Mouse (Mus musculus): ENCODE measurements at regions not wholly inside any gene's neighbourhood (a gene's known extent, or its start where the extent isn't known, plus 50 kb on each side); places are given as distances from the start of the nearest gene placed in this dataset.

DNA sequence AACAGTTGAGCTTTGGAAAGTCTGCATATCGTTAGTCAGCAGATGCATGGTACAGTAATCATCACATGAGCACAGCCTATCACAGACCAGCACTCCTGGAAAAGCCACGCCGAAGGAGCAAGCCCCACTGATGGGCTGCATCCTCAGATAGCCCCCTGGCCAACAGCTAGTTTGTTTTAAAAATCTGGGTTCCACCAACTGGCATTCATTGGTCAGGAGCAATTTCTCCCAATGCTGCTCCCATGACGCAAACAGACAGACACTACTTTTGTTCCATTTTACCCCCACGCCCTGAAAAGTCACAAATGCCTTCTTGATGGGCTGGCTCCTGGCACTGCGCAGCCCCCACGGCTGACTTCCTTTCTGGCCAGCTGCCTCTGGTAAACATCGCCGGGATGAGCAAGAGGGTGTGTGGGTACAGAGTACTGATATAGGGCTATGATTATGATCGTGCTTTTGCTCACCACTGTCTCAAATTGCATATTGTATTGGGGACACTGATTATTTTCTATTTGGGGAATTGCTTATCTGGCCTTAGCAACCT, 95.0 kb upstream of the Egflam start:
- H3K4me1 ChIP-seq (ENCODE audit: control insufficient read depth, insufficient read depth, low read length): no peaks in the 10 kb centered on the region
- H3K27me3 ChIP-seq (ENCODE audit: control insufficient read depth, insufficient read depth, low read length): no peaks in the 10 kb centered on the region
- no peak overlapping the region for H3K9ac ChIP-seq (replicated peaks; ENCODE audit: low read length)
- 81% methylated on average over 10 of the region's 10 CpGs for WGBS
- H3K4me2 ChIP-seq (ENCODE audit: low read depth, low read length): no peak overlapping the region
- no peaks in the 10 kb centered on the region for H3K9me3 ChIP-seq (replicated peaks; ENCODE audit: control insufficient read depth, low read length)
- no peaks in the 10 kb centered on the region for H3K36me3 ChIP-seq (replicated peaks; ENCODE audit: control insufficient read depth, insufficient read depth, low read depth, low read length)
- H3K27ac ChIP-seq (replicated peaks; ENCODE audit: low read depth, low read length): no peak overlapping the region
- H3K4me3 ChIP-seq (ENCODE audit: low read depth, low read length): no peak overlapping the region
- ATAC-seq (replicated peaks; ENCODE audit: insufficient number of reproducible peaks, low FRiP score, low TSS enrichment, low read depth) (no peak), DNase-seq (ENCODE audit: low spot score) (no peak)

DNA sequence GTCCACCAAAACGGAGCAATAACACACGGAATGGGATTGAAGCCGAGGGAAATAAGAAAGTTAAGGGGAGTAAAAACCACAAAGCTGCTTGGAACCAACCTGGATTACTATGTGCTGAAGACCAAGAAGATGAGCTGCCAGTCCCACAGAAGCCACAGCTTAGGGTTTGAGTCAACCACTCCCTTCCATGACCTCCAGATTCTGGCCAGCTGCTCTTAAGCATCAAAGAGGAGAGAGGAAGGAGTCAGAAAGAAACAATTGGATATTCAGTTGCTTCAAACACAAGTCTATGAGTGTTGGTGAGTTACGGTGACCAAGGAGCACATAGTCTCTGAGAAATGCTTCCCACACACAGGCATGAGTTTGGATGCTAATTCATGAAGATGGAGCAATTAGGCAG, 99.7 kb upstream of the Egflam start:
- Histone ChIP-seq H3K9me3 (replicated peaks; ENCODE audit: control insufficient read depth, low read length) (no peaks in the 10 kb centered on the region), H3K4me3 (ENCODE audit: low read depth, low read length) (no peak overlapping the region), H3K4me1 (ENCODE audit: control insufficient read depth, insufficient read depth, low read length) (no peaks in the 10 kb centered on the region), H3K4me2 (ENCODE audit: low read depth, low read length) (no peak overlapping the region), H3K9ac (replicated peaks; ENCODE audit: low read length) (no peak overlapping the region), H3K36me3 (replicated peaks; ENCODE audit: control insufficient read depth, insufficient read depth, low read depth, low read length) (no peaks in the 10 kb centered on the region), H3K27me3 (ENCODE audit: control insufficient read depth, insufficient read depth, low read length) (no peaks in the 10 kb centered on the region), H3K27ac (replicated peaks; ENCODE audit: low read depth, low read length) (no peak overlapping the region)
- ATAC-seq (replicated peaks; ENCODE audit: insufficient number of reproducible peaks, low FRiP score, low TSS enrichment, low read depth): no peak
- no peak for DNase-seq (ENCODE audit: low spot score)
- WGBS: 96% methylated on average over 4 of the region's 4 CpGs

DNA sequence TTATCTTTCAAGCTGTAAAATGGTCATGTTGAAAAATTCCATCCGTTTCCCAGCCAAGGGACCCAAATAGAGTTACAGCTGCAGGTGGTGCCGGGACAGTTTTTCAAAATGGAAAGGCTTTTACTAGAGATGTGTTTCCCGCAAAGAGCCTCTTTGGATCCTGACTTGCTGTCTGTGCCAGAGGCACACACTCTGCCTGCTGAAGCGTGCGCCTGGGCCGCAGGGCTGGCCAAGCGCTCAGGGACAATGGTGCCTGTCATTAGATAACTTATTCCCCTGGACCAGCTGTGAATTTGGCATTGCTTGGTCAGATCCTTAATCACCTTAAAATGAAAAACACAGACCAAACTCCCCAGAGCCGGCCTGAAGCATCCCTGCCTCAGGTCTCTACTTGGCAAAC, 110.3 kb upstream of the Egflam start:
- 67% methylated on average over 8 of the region's 8 CpGs for WGBS

DNA sequence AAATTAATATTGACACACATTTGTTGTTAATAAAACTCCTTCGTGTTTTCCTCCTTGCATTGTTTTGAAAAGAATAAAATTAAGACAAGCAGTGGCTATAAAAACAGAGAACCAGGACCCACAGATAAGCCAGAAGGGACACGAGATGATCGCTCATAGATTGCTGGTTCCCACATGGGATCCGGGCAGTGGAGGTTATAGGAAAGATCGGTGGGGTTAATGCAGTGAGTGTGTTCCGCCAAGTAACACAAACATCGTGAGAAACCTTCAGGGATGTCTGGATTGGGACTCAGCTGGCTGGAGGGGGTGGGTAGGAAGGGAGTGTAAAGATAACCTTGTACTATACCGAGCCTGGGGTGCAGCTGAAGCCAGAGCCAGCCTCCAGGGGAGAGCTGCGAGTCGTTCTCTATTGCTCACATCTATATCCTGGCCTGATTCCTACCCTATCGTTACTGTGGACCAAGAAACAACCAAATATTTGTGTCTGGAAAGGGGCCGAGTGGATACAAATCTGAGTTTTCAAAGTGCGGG, 116.6 kb upstream of the Egflam start:
- no peaks in the 10 kb centered on the region for H3K36me3 ChIP-seq (replicated peaks; ENCODE audit: control insufficient read depth, insufficient read depth, low read depth, low read length)
- ATAC-seq (replicated peaks; ENCODE audit: insufficient number of reproducible peaks, low FRiP score, low TSS enrichment, low read depth) (no peak), DNase-seq (ENCODE audit: low spot score) (peak; percentile 19)
- no peaks in the 10 kb centered on the region for H3K27me3 ChIP-seq (ENCODE audit: control insufficient read depth, insufficient read depth, low read length)
- H3K4me3 ChIP-seq (ENCODE audit: low read depth, low read length): no peak overlapping the region
- no peak overlapping the region for H3K27ac ChIP-seq (replicated peaks; ENCODE audit: low read depth, low read length)
- no peaks in the 10 kb centered on the region for H3K4me1 ChIP-seq (ENCODE audit: control insufficient read depth, insufficient read depth, low read length)
- no peak overlapping the region for H3K4me2 ChIP-seq (ENCODE audit: low read depth, low read length)
- WGBS: 63% methylated on average over 13 of the region's 13 CpGs
- H3K9me3 ChIP-seq (replicated peaks; ENCODE audit: control insufficient read depth, low read length): no peaks in the 10 kb centered on the region
- H3K9ac ChIP-seq (replicated peaks; ENCODE audit: low read length): no peak overlapping the region

More for the DNA sequence above, 110.3 kb upstream of the Egflam start:
- no peaks in the 10 kb centered on the region for H3K36me3 ChIP-seq (replicated peaks; ENCODE audit: control insufficient read depth, insufficient read depth, low read depth, low read length)
- no peak overlapping the region for H3K4me2 ChIP-seq (ENCODE audit: low read depth, low read length)
- no peak overlapping the region for H3K4me3 ChIP-seq (ENCODE audit: low read depth, low read length)
- H3K9ac ChIP-seq (replicated peaks; ENCODE audit: low read length): no peak overlapping the region
- DNase-seq (ENCODE audit: low spot score) (no peak), ATAC-seq (replicated peaks; ENCODE audit: insufficient number of reproducible peaks, low FRiP score, low TSS enrichment, low read depth) (no peak)
- H3K27me3 ChIP-seq (ENCODE audit: control insufficient read depth, insufficient read depth, low read length): no peaks in the 10 kb centered on the region
- H3K9me3 ChIP-seq (replicated peaks; ENCODE audit: control insufficient read depth, low read length): no peaks in the 10 kb centered on the region; the same call in 1 of the 2 replicates
- no peaks in the 10 kb centered on the region for H3K4me1 ChIP-seq (ENCODE audit: control insufficient read depth, insufficient read depth, low read length)
- H3K27ac ChIP-seq (replicated peaks; ENCODE audit: low read depth, low read length): no peak overlapping the region

DNA sequence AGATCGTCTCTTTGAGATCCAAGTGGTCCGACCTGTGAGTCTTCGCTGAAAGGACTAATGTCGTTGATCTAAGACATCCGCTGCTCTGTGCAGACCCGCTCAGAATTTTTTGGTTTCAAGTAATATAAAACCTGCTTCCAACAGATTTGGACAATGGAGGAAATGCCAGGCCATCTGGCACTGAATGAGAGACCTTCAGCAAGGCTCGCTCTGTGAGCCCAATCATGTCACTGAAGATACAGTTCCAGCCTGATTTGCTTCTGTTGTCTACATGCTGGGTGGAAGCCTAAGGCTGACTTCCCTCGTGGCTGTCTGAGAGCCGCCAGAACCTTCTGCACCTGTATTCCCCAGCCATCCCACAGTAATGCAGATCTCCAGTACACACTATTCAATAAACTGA, 123.4 kb upstream of the Egflam start:
- 74% methylated on average over 9 of the region's 9 CpGs for WGBS
- H3K9me3 ChIP-seq (replicated peaks; ENCODE audit: control insufficient read depth, low read length): no peaks in the 10 kb centered on the region
- no peaks in the 10 kb centered on the region for H3K36me3 ChIP-seq (replicated peaks; ENCODE audit: control insufficient read depth, insufficient read depth, low read depth, low read length)
- ATAC-seq (replicated peaks; ENCODE audit: insufficient number of reproducible peaks, low FRiP score, low TSS enrichment, low read depth) (no peak), DNase-seq (ENCODE audit: low spot score) (no peak)
- H3K4me1 ChIP-seq (ENCODE audit: control insufficient read depth, insufficient read depth, low read length): no peaks in the 10 kb centered on the region
- H3K27ac ChIP-seq (replicated peaks; ENCODE audit: low read depth, low read length): no peak overlapping the region
- H3K27me3 ChIP-seq (ENCODE audit: control insufficient read depth, insufficient read depth, low read length): no peaks in the 10 kb centered on the region
- H3K4me2 ChIP-seq (ENCODE audit: low read depth, low read length): no peak overlapping the region
- H3K9ac ChIP-seq (replicated peaks; ENCODE audit: low read length): no peak overlapping the region
- no peak overlapping the region for H3K4me3 ChIP-seq (ENCODE audit: low read depth, low read length)

GRCm38 (mm10) chr15:7522902-7523786, 124.9 kb upstream of the Egflam start:
- Histone ChIP-seq H3K27me3 (ENCODE audit: control insufficient read depth, insufficient read depth, low read length) (no peaks in the 10 kb centered on the region), H3K9ac (replicated peaks; ENCODE audit: low read length) (no peak overlapping the region), H3K4me3 (ENCODE audit: low read depth, low read length) (no peak overlapping the region), H3K27ac (replicated peaks; ENCODE audit: low read depth, low read length) (no peak overlapping the region), H3K9me3 (replicated peaks; ENCODE audit: control insufficient read depth, low read length) (no peaks in the 10 kb centered on the region), H3K4me1 (ENCODE audit: control insufficient read depth, insufficient read depth, low read length) (no peaks in the 10 kb centered on the region), H3K4me2 (ENCODE audit: low read depth, low read length) (no peak overlapping the region), H3K36me3 (replicated peaks; ENCODE audit: control insufficient read depth, insufficient read depth, low read depth, low read length) (no peaks in the 10 kb centered on the region)
- ATAC-seq (replicated peaks; ENCODE audit: insufficient number of reproducible peaks, low FRiP score, low TSS enrichment, low read depth) (no peak), DNase-seq (ENCODE audit: low spot score) (no peak)
- WGBS: 86% methylated on average over 14 of the region's 14 CpGs

DNA sequence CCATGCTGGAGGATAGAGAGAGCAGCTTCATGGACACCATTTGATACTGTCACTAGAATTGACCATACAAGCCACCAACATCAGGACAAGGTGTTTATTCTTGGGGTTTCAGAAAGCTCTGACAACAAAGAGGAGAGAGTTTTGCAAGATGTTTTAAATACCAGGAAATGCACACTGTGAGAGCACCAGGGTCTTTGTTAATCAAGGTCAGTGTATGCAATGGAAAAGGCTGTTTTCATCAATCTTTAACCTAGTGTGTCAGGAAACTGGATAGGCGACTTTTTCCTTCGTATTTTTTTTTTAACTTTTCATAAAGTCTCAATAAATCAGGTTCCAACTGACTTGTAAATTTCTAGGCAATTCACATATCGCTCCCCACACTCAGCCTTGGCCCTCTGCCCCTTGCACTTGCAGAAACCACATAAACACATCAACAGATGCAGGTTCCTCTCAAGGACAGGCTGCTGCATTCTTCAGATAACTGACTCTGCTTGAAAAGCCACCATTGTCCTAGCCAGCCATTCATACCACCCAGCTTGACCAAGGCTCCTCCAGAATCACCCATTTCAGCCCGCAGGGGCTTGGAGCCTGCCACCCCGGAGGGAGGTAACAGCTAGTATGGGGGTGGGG, 132.9 kb upstream of the Egflam start:
- H3K9me3 ChIP-seq (replicated peaks; ENCODE audit: control insufficient read depth, low read length): no peaks in the 10 kb centered on the region
- no peak for DNase-seq (ENCODE audit: low spot score)
- no peak for ATAC-seq (replicated peaks; ENCODE audit: insufficient number of reproducible peaks, low FRiP score, low TSS enrichment, low read depth)
- H3K4me3 ChIP-seq (ENCODE audit: low read depth, low read length): no peak overlapping the region
- H3K4me2 ChIP-seq (ENCODE audit: low read depth, low read length): no peak overlapping the region
- H3K36me3 ChIP-seq (replicated peaks; ENCODE audit: control insufficient read depth, insufficient read depth, low read depth, low read length): no peaks in the 10 kb centered on the region
- 15% methylated on average over 5 of the region's 5 CpGs for WGBS
- H3K4me1 ChIP-seq (ENCODE audit: control insufficient read depth, insufficient read depth, low read length): no peaks in the 10 kb centered on the region
- no peak overlapping the region for H3K27ac ChIP-seq (replicated peaks; ENCODE audit: low read depth, low read length)
- H3K9ac ChIP-seq (replicated peaks; ENCODE audit: low read length): no peak overlapping the region
- no peaks in the 10 kb centered on the region for H3K27me3 ChIP-seq (ENCODE audit: control insufficient read depth, insufficient read depth, low read length)

DNA sequence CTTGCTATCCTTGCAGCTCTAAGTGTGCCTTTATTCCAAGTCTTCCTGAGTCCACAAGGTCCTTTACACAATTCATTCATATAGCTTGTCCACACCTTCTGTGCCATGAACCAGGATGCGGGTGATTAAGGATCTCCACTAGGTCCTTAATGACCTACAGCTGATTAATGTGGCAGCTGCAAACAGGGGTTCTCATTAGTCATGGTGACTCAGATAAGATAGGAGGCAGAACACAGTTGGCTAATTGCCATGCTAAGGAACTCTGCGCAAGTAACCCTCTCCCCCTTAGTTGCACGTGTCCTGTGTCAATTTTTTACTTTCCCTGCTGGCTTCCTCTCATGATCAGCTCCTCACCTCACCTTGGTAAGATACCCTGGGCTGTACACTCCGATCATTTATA, 139.7 kb upstream of the Egflam start:
- no peaks in the 10 kb centered on the region for H3K27me3 ChIP-seq (ENCODE audit: control insufficient read depth, insufficient read depth, low read length)
- no peak overlapping the region for H3K4me2 ChIP-seq (ENCODE audit: low read depth, low read length)
- ATAC-seq (replicated peaks; ENCODE audit: insufficient number of reproducible peaks, low FRiP score, low TSS enrichment, low read depth) (no peak), DNase-seq (ENCODE audit: low spot score) (no peak)
- H3K36me3 ChIP-seq (replicated peaks; ENCODE audit: control insufficient read depth, insufficient read depth, low read depth, low read length): no peaks in the 10 kb centered on the region
- 88% methylated on average over 4 of the region's 4 CpGs for WGBS
- H3K4me3 ChIP-seq (ENCODE audit: low read depth, low read length): no peak overlapping the region
- H3K4me1 ChIP-seq (ENCODE audit: control insufficient read depth, insufficient read depth, low read length): no peaks in the 10 kb centered on the region
- no peak overlapping the region for H3K9ac ChIP-seq (replicated peaks; ENCODE audit: low read length)
- no peaks in the 10 kb centered on the region for H3K9me3 ChIP-seq (replicated peaks; ENCODE audit: control insufficient read depth, low read length)
- no peak overlapping the region for H3K27ac ChIP-seq (replicated peaks; ENCODE audit: low read depth, low read length)
